Mouse (Mus musculus) frontal cortex, adult (tissue): ENCODE results near the gene Pigl.
A peak's percentile ranks its signal among the peaks of the same experiment; 100 is the strongest.
"Not testable (repeated sequence)": the region's sequence is repeated elsewhere in the genome, so short reads cannot be mapped to it uniquely, and the experiment has no call there.

Source experiments
- ATAC-seq: cut with Nextera tagmentation; 2 replicates; pipeline ENCODE4 v1.9.2; 2017; ENCODE audit warnings: mild to moderate bottlenecking, moderate library complexity, mixed read lengths; ENCODE audit not compliant: low TSS enrichment

The Pigl gene

GRCm38 (mm10) chr11:62458276-62458724, at the start of gene Pigl, which contains the start of gene Ncor1:
Pigl (plus strand) TSS chr11:62458460.
Ncor1 (minus strand) TSS chr11:62458541.
- ATAC-seq, result peak; percentile 73

GRCm38 (mm10) chr11:62408848-62409247, 49.4 kb upstream of the Pigl start:
- peak; percentile 70 for ATAC-seq

- ATAC-seq, result no peak
These were observed 48.6 kb upstream of the Pigl start for GRCm38 (mm10) chr11:62409611-62410010.

- no peak for ATAC-seq
These were observed 43.2 kb upstream of the Pigl start for GRCm38 (mm10) chr11:62415026-62415425.

- no peak for ATAC-seq
These were observed 33.7 kb upstream of the Pigl start for GRCm38 (mm10) chr11:62424525-62424924.

- no peak for ATAC-seq
These were observed 32.0 kb upstream of the Pigl start for GRCm38 (mm10) chr11:62426266-62426665.

- no peak for ATAC-seq
These were observed 31.2 kb upstream of the Pigl start for GRCm38 (mm10) chr11:62427105-62427504.

GRCm38 (mm10) chr11:62432211-62432610, 26.0 kb upstream of the Pigl start:
- ATAC-seq, result no peak

- no peak for ATAC-seq
These were observed 17.5 kb upstream of the Pigl start for GRCm38 (mm10) chr11:62440670-62441315.

- ATAC-seq, result peak; percentile 57
These were observed 12.5 kb upstream of the Pigl start for GRCm38 (mm10) chr11:62445799-62446198.

- ATAC-seq, result no peak
These were observed 9.3 kb upstream of the Pigl start for GRCm38 (mm10) chr11:62448971-62449370.

GRCm38 (mm10) chr11:62455193-62455592, 3.1 kb upstream of the Pigl start:
- ATAC-seq, result no peak

- no peak for ATAC-seq
These were observed 2.2 kb upstream of the Pigl start for GRCm38 (mm10) chr11:62456021-62456482.

- peak; percentile 36 for ATAC-seq
These were observed 1.6 kb upstream of the Pigl start for GRCm38 (mm10) chr11:62456483-62457172.

GRCm38 (mm10) chr11:62457241-62457890, 894 bp upstream of the Pigl start:
- ATAC-seq, result peak; percentile 92

- 0 out of 2 replicates have a peak, but pooled peaks have one; percentile 8 for ATAC-seq
These were observed 379 bp upstream of the Pigl start for GRCm38 (mm10) chr11:62457891-62458270.

- no peak for ATAC-seq
These were observed 520 bp downstream of the Pigl start for GRCm38 (mm10) chr11:62458780-62459179.

GRCm38 (mm10) chr11:62462529-62462928, 4.3 kb downstream of the Pigl start:
- ATAC-seq, result not testable (repeated sequence)

- no peak for ATAC-seq
These were observed 5.1 kb downstream of the Pigl start for GRCm38 (mm10) chr11:62463225-62463915.

- no peak for ATAC-seq
These were observed 6.4 kb downstream of the Pigl start for GRCm38 (mm10) chr11:62464696-62465095.

GRCm38 (mm10) chr11:62465849-62466248, 7.6 kb downstream of the Pigl start:
- no peak for ATAC-seq

GRCm38 (mm10) chr11:62466546-62466945, 8.3 kb downstream of the Pigl start:
- ATAC-seq, result no peak
